Mouse (Mus musculus): Measurements from ENCODE around the gene Kidins220.
A peak's percentile ranks its signal among the peaks of the same experiment; 100 is the strongest.

DNA sequence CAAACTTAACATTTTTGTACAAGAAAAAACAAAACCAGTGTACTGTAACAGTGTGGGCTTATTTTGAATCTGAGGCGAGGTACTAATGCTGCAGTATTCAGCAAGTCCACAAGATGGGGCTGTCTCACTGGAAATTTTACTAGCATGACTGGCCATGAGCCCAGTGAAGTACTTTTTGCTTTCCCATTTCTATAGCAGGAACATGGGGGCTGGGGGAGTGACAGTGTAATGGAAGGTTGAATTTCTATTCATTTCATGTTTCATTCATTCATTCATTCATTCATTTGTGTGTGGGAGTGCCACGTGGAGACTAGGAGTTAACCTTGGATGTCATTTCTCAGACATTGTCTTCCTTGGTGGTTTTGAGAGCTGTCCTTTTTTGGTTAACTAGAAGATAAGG, 52.7 kb downstream of the Kidins220 start:
- TF ChIP-seq POLR2A (IDR thresholded peaks at IDR 0.05; ENCODE audit: borderline replicate concordance, insufficient read depth, low read length) = no peak
- TF ChIP-seq CTCF (IDR thresholded peaks at IDR 0.05; ENCODE audit: borderline replicate concordance, insufficient read depth, low read depth, low read length) = peak; percentile 73; the same call in 1 of the 2 replicates
